Mouse (Mus musculus): ENCODE measurements around the gene Sfxn4.

DNA sequence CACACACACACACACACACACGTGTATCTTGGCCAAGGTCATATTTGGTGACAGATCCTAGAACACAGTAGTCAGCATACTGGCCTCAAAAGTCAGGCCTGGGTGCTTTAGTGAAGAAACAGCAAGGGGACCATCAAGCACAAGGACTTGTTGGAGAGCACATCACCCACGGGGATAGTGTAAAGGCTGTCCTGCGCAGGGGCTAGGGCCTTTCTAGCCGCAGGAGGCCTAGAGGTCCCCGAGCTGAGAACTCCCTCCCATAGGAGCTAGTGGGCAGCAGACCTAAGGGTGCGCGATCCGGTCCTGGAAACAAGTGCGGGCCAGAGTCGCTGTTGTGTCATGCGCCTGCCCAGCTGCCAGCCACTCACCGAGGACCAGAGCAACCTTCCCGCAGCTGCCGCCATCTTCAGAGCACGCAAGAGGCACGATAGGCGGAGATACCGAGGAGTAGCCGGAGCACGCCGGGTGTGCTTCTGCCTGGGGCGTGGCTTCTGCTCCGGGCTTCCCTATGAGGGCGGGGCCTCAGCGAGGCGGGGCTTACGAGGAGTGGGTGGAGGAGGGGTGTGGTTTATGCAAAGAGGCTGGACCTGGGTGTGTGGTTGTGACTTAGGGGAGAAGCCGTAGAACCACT, 12.9 kb upstream of the Sfxn4 start, which contains the start of gene Prdx3:
- TF ChIP-seq CTCF (IDR thresholded peaks at IDR 0.05; ENCODE audit: extremely low read depth, insufficient read depth, low read length): no peak
- TF ChIP-seq POLR2A (IDR thresholded peaks at IDR 0.05; ENCODE audit: extremely low read depth, insufficient read depth, low read length): peak; percentile 94

Data from cortical plate, adult 2 months (tissue).